9 mouse cellular contexts compared by ENCODE assay signal in the genomic region with DNA sequence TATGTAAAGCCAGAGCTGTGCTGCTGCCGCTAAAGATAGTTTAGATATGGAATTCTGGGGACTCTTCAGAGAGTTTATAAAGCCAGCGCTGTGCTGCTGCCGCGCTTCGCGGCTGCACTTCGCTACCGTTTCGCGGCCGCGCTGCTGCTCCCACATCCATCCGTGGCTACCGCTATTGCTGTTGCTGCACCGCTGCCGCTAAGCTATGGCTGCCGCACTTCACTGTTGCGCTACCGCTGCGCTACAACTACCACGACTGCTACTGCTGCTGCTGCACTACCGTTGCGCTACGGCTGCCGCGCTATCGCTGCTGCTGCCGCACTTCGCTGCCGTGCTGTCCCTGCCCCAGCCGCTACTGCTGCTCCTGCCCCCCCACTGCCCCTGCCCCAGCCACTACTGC. TPM values are rescaled to one million over a fixed set of nuclear protein-coding genes. Genes with fewer than 3 reads are reported as not detected.
A peak's percentile ranks its signal among the peaks of the same experiment; 100 is the strongest.
DNase-seq lines count a peak whose midpoint lies in the region; ATAC-seq and TF ChIP-seq lines count a peak whose summit lies in the region.
"Had no signal": no experiment of that assay in that cellular context is flagged by ENCODE, and none has a peak within 500 bp of the region (broad histone marks: within the 10 kb centered on the region; RNA-seq: fewer than 3 reads in every experiment).

No protein-coding gene starts in this region.

- no peak for ATAC-seq in heart, embryonic 16.5 days (replicated peaks; ENCODE audit: extremely low read depth, insufficient read depth, low FRiP score)
- ATAC-seq in forebrain, embryonic 15.5 days (replicated peaks) = peak; percentile 63; the same call in 1 of the 2 replicates
- peak; percentile 80 for ATAC-seq in midbrain, embryonic 11.5 days (ENCODE audit: low FRiP score)
- ATAC-seq in liver, postnatal 0 days = no peak

- no peak for DNase-seq in heart, adult 9 months (ENCODE audit: low spot score in 2 of 2)
- DNase-seq in R1 (ENCODE audit: low read depth, low spot score) = peak; percentile 70
- peak; percentile 90 for DNase-seq in midbrain, embryonic 11.5 days (ENCODE audit: low spot score, missing footprints)
- DNase-seq in layer of hippocampus, postnatal 36 days = no peak
- no peak for DNase-seq in layer of hippocampus, postnatal 25 days (ENCODE audit: extremely low spot score in 1 of 2, low spot score in 1 of 2)
- no peak for DNase-seq in liver, postnatal 0 days
- DNase-seq: liver, embryonic 13.5 days had no signal

- H3K4me2 ChIP-seq in heart, embryonic 16.5 days (ENCODE audit: low read depth, low read length) = peak overlapping the region; percentile 30; the same call in 1 of the 2 replicates
- no peak overlapping the region for H3K4me2 ChIP-seq in forebrain, embryonic 15.5 days (replicated peaks)
- peak overlapping the region; percentile 19; the same call in 1 of the 2 replicates for H3K4me2 ChIP-seq in midbrain, embryonic 11.5 days
- no peak overlapping the region for H3K4me2 ChIP-seq in liver, postnatal 0 days (ENCODE audit: low read depth, low read length)
- H3K4me2 ChIP-seq: liver, embryonic 13.5 days had no signal

- H3K4me1 ChIP-seq in heart, embryonic 16.5 days (ENCODE audit: control insufficient read depth, insufficient read depth, low read length) = no peaks in the 10 kb centered on the region
- H3K4me1 ChIP-seq in forebrain, embryonic 15.5 days = no peaks in the 10 kb centered on the region
- no peaks in the 10 kb centered on the region for H3K4me1 ChIP-seq in midbrain, embryonic 11.5 days (ENCODE audit: control insufficient read depth, insufficient read depth, low read length)
- no peaks in the 10 kb centered on the region for H3K4me1 ChIP-seq in liver, postnatal 0 days (ENCODE audit: insufficient read depth)
- H3K4me1 ChIP-seq: liver, embryonic 13.5 days had no signal

- H3K27me3 ChIP-seq in heart, embryonic 16.5 days (ENCODE audit: control insufficient read depth, insufficient read depth, low read length) = peaks cover 29% of the 10 kb centered on the region
- H3K27me3 ChIP-seq in forebrain, embryonic 15.5 days = peaks cover 40% of the 10 kb centered on the region
- H3K27me3 ChIP-seq in midbrain, embryonic 11.5 days (ENCODE audit: control insufficient read depth, insufficient read depth, low read length) = peaks cover 43% of the 10 kb centered on the region
- H3K27me3 ChIP-seq in liver, postnatal 0 days (ENCODE audit: insufficient read depth, low read length) = peaks cover 25% of the 10 kb centered on the region

- peak overlapping the region; percentile 11 for H3K4me3 ChIP-seq in heart, embryonic 16.5 days (ENCODE audit: low read length)
- 0 out of 2 replicates have a peak overlapping the region, but pooled peaks have one; percentile 4 for H3K4me3 ChIP-seq in forebrain, embryonic 15.5 days
- no peak overlapping the region for H3K4me3 ChIP-seq in midbrain, embryonic 11.5 days (ENCODE audit: low read depth, low read length)
- H3K4me3 ChIP-seq in liver, postnatal 0 days (ENCODE audit: low read depth, low read length) = no peak overlapping the region
- H3K4me3 ChIP-seq: liver, embryonic 13.5 days had no signal

- 54% methylated on average over 31 of the region's 31 CpGs for WGBS in heart, embryonic 16.5 days
- 51% methylated on average over 31 of the region's 31 CpGs for WGBS in forebrain, embryonic 15.5 days
- 64% methylated on average over 30 of the region's 31 CpGs for WGBS in midbrain, embryonic 11.5 days
- 47% methylated on average over 31 of the region's 31 CpGs for WGBS in liver, postnatal 0 days (ENCODE audit: insufficient replicate concordance)

- no peak overlapping the region for H3K27ac ChIP-seq in heart, embryonic 16.5 days (ENCODE audit: low read length)
- no peak overlapping the region for H3K27ac ChIP-seq in forebrain, embryonic 15.5 days (replicated peaks)
- no peak overlapping the region for H3K27ac ChIP-seq in midbrain, embryonic 11.5 days (ENCODE audit: low read depth, low read length)
- no peak overlapping the region for H3K27ac ChIP-seq in liver, postnatal 0 days (ENCODE audit: low read depth)
- H3K27ac ChIP-seq: liver, embryonic 13.5 days had no signal

- H3K36me3 ChIP-seq in heart, embryonic 16.5 days (ENCODE audit: control insufficient read depth, insufficient read depth) = no peaks in the 10 kb centered on the region
- no peaks in the 10 kb centered on the region for H3K36me3 ChIP-seq in forebrain, embryonic 15.5 days
- no peaks in the 10 kb centered on the region for H3K36me3 ChIP-seq in midbrain, embryonic 11.5 days (ENCODE audit: control insufficient read depth, insufficient read depth, low read length)
- H3K36me3 ChIP-seq in liver, postnatal 0 days (replicated peaks; ENCODE audit: insufficient read depth, low read length) = no peaks in the 10 kb centered on the region
- H3K36me3 ChIP-seq: liver, embryonic 13.5 days had no signal

- no peak for TF ChIP-seq CTCF in liver, postnatal 0 days (IDR thresholded peaks at IDR 0.05; ENCODE audit: low read depth)

- TF ChIP-seq EP300 in liver, postnatal 0 days (IDR thresholded peaks at IDR 0.05; ENCODE audit: low read depth) = no peak

- peaks cover 4% of the 10 kb centered on the region; the same call in 1 of the 2 replicates for H3K9me3 ChIP-seq in heart, embryonic 16.5 days (replicated peaks; ENCODE audit: control insufficient read depth, low read length)
- 0 out of 2 replicates have a peak, but pooled peaks cover 2% of the 10 kb centered on the region for H3K9me3 ChIP-seq in forebrain, embryonic 15.5 days
- H3K9me3 ChIP-seq in midbrain, embryonic 11.5 days (ENCODE audit: control insufficient read depth, low read length) = no peaks in the 10 kb centered on the region
- no peaks in the 10 kb centered on the region for H3K9me3 ChIP-seq in liver, postnatal 0 days (ENCODE audit: low read length)

- no peak overlapping the region for H3K9ac ChIP-seq in heart, embryonic 16.5 days (ENCODE audit: low read length)
- no peak overlapping the region for H3K9ac ChIP-seq in forebrain, embryonic 15.5 days (replicated peaks)
- H3K9ac ChIP-seq in midbrain, embryonic 11.5 days (ENCODE audit: low read length) = no peak overlapping the region
- no peak overlapping the region for H3K9ac ChIP-seq in liver, postnatal 0 days (replicated peaks)
- H3K9ac ChIP-seq: liver, embryonic 13.5 days had no signal

RNA-seq across cellular contexts. Expression of a gene that starts 30.1 kb away (rescaled TPM):
- 0.11 and 0.20 TPM in 2 replicates for polyA plus RNA-seq in heart, embryonic 16.5 days (2015; fragmentation: Nextera tagmentation; extraction: Ambion mirVana)
- polyA plus RNA-seq in forebrain, embryonic 15.5 days (2015; fragmentation: Nextera tagmentation; extraction: Ambion mirVana) = 4.7 and 6.1 TPM in 2 replicates
- polyA plus RNA-seq in midbrain, embryonic 11.5 days (2014; fragmentation: Nextera tagmentation; extraction: Ambion mirVana) = 0.07 and 0.18 TPM in 2 replicates
- total RNA-seq in layer of hippocampus, postnatal 36 days (2021) = 100 to 1,000 TPM; 434 to 445 TPM
- total RNA-seq in layer of hippocampus, postnatal 25 days (2021) = 100 to 1,000 TPM; 405 to 439 TPM
- 0.05 TPM in 1 of 2 replicates, not detected in the other for polyA plus RNA-seq in liver, postnatal 0 days (2015; fragmentation: Nextera tagmentation; extraction: Ambion mirVana)
- polyA plus RNA-seq: liver, embryonic 13.5 days had no signal

Comparison
In these comparisons a context has a peak if more than half of its experiments do, and no peak if none do; other contexts are left out.
1. ATAC-seq: peak in forebrain, embryonic 15.5 days (single experiment) and midbrain, embryonic 11.5 days (single experiment); none in heart, embryonic 16.5 days (single experiment) and liver, postnatal 0 days (single experiment).
2. H3K4me2 ChIP-seq: peak in heart, embryonic 16.5 days (single experiment) and midbrain, embryonic 11.5 days (single experiment); none in forebrain, embryonic 15.5 days (single experiment) and liver, postnatal 0 days (single experiment).
3. H3K4me3 ChIP-seq: peak in heart, embryonic 16.5 days (single experiment) and forebrain, embryonic 15.5 days (single experiment); none in midbrain, embryonic 11.5 days (single experiment) and liver, postnatal 0 days (single experiment).
4. DNase-seq: peak in R1 (single experiment) and midbrain, embryonic 11.5 days (single experiment); none in heart, adult 9 months (0 of 2), layer of hippocampus, postnatal 36 days (0 of 2), layer of hippocampus, postnatal 25 days (0 of 2) and liver, postnatal 0 days (single experiment).